Mouse (Mus musculus) cortical plate, adult 2 months (tissue): ENCODE measurements around the gene Dhdds.

Experiments
- CTCF ChIP-seq: fragments of 200-500 bp; IDR thresholded peaks from 2 replicates; pipeline ENCODE4 v1.5.1; 2011; ENCODE audit warnings: mild to moderate bottlenecking, control low read depth, low read length; ENCODE audit not compliant: insufficient read depth; ENCODE audit errors: extremely low read depth
- POLR2A ChIP-seq: fragments of 200-500 bp; IDR thresholded peaks from 2 replicates; pipeline ENCODE4 v1.6.1; 2011; ENCODE audit warnings: mild to moderate bottlenecking, low read length, control low read depth; ENCODE audit not compliant: insufficient read depth; ENCODE audit errors: extremely low read depth

- no peak for TF ChIP-seq CTCF
- TF ChIP-seq POLR2A: no peak
These were observed 22.6 kb downstream of the Dhdds start for GRCm38 (mm10) chr4:133978021-133978711.
